Mouse (Mus musculus): Measurements from ENCODE around the gene Eya3.
"Not testable (repeated sequence)": the region's sequence is repeated elsewhere in the genome, so short reads cannot be mapped to it uniquely, and the experiment has no call there.

The Eya3 gene

GRCm38 (mm10) chr4:132743992-132744911, 105.5 kb downstream of the Eya3 start:
- DNase-seq (ENCODE audit: low spot score) = no peak

GRCm38 (mm10) chr4:132746911-132747517, 108.2 kb downstream of the Eya3 start:
- no peak for DNase-seq (ENCODE audit: low spot score)

- no peak for DNase-seq (ENCODE audit: low spot score)
These were observed 109.0 kb downstream of the Eya3 start for GRCm38 (mm10) chr4:132747664-132748259.

GRCm38 (mm10) chr4:132748778-132749177, 110.0 kb downstream of the Eya3 start:
- DNase-seq (ENCODE audit: low spot score) = no peak

GRCm38 (mm10) chr4:132749258-132749982, 110.6 kb downstream of the Eya3 start:
- no peak for DNase-seq (ENCODE audit: low spot score)

- no peak for DNase-seq (ENCODE audit: low spot score)
These were observed 114.2 kb downstream of the Eya3 start for GRCm38 (mm10) chr4:132752992-132753391.

- peak; percentile 89 for DNase-seq (ENCODE audit: low spot score)
These were observed 118.2 kb downstream of the Eya3 start, which contains the start of gene Smpdl3b for GRCm38 (mm10) chr4:132756974-132757373. Gene Smpdl3b (minus strand): TSS chr4:132757252.

GRCm38 (mm10) chr4:132757633-132758351, 119.0 kb downstream of the Eya3 start:
- DNase-seq (ENCODE audit: low spot score) = no peak

GRCm38 (mm10) chr4:132760296-132760695, 121.5 kb downstream of the Eya3 start:
- DNase-seq (ENCODE audit: low spot score) = no peak

- DNase-seq (ENCODE audit: low spot score) = no peak
These were observed 123.8 kb downstream of the Eya3 start for GRCm38 (mm10) chr4:132762602-132763001.

GRCm38 (mm10) chr4:132763125-132763524, 124.3 kb downstream of the Eya3 start:
- DNase-seq (ENCODE audit: low spot score) = not testable (repeated sequence)

GRCm38 (mm10) chr4:132767914-132768876, 129.4 kb downstream of the Eya3 start, which contains the start of gene Rpa2:
Gene Rpa2 (plus strand): TSS chr4:132768332.
- peak; percentile 100 for DNase-seq (ENCODE audit: low spot score)

GRCm38 (mm10) chr4:132771776-132772175, 133.0 kb downstream of the Eya3 start:
- DNase-seq (ENCODE audit: low spot score) = no peak
